Comparison of ENCODE assay signal across 13 mouse cellular contexts in genomic region chr19:10015442-10015841, GRCm38 (mm10). TPM values are rescaled to one million over a fixed set of nuclear protein-coding genes. Genes with fewer than 3 reads are reported as not detected.
A peak's percentile ranks its signal among the peaks of the same experiment; 100 is the strongest.
DNase-seq lines count a peak whose midpoint lies in the region; ATAC-seq and TF ChIP-seq lines count a peak whose summit lies in the region.
"Had no signal": no experiment of that assay in that cellular context is flagged by ENCODE, and none has a peak within 500 bp of the region (broad histone marks: within the 10 kb centered on the region; RNA-seq: fewer than 3 reads in every experiment).

No protein-coding gene starts in this region.

- H3K4me3 ChIP-seq in hindbrain, embryonic 10.5 days, result peak overlapping the region; percentile 27; the same call in 1 of the 2 replicates
- no peak overlapping the region for H3K4me3 ChIP-seq in hindbrain, embryonic 16.5 days (ENCODE audit: low read length)
- H3K4me3 ChIP-seq in intestine, embryonic 15.5 days (replicated peaks), result no peak overlapping the region
- H3K4me3 ChIP-seq in liver, embryonic 14.5 days (ENCODE audit: insufficient read depth in 1 of 2, low read depth in 2 of 2, low read length in 2 of 2), result peak overlapping the region; percentile 81 to 96
- H3K4me3 ChIP-seq: heart, adult 2 months; hindbrain, embryonic 12.5 days; midbrain, embryonic 12.5 days had no signal

- 76% methylated on average over 4 of the region's 4 CpGs for WGBS in hindbrain, embryonic 10.5 days
- WGBS in hindbrain, embryonic 16.5 days, result 67% methylated on average over 4 of the region's 4 CpGs
- 67% methylated on average over 4 of the region's 4 CpGs for WGBS in intestine, embryonic 15.5 days
- WGBS in liver, embryonic 14.5 days (ENCODE audit: insufficient replicate concordance), result 16% methylated on average over 4 of the region's 4 CpGs

- no peak for TF ChIP-seq CTCF in liver, embryonic 14.5 days (IDR thresholded peaks at IDR 0.05; ENCODE audit: low read depth)

- H3K4me1 ChIP-seq in hindbrain, embryonic 10.5 days (replicated peaks), result peaks cover 57% of the 10 kb centered on the region
- H3K4me1 ChIP-seq in hindbrain, embryonic 16.5 days (ENCODE audit: control insufficient read depth, insufficient read depth, low read depth, low read length), result peaks cover 18% of the 10 kb centered on the region
- H3K4me1 ChIP-seq in intestine, embryonic 15.5 days (replicated peaks), result peaks cover 44% of the 10 kb centered on the region
- H3K4me1 ChIP-seq in liver, embryonic 14.5 days (replicated peaks; ENCODE audit: control insufficient read depth in 2 of 2, insufficient read depth in 2 of 2, low read length in 1 of 2), result peaks cover 34 to 60% of the 10 kb centered on the region in 2 experiments

- no peak overlapping the region for H3K9ac ChIP-seq in hindbrain, embryonic 16.5 days (ENCODE audit: low read depth, low read length)
- no peak overlapping the region for H3K9ac ChIP-seq in intestine, embryonic 15.5 days
- H3K9ac ChIP-seq in liver, embryonic 14.5 days (replicated peaks), result peak overlapping the region; percentile 100
- H3K9ac ChIP-seq: hindbrain, embryonic 12.5 days; midbrain, embryonic 12.5 days had no signal

- H3K4me2 ChIP-seq in hindbrain, embryonic 16.5 days (ENCODE audit: low read length), result no peak overlapping the region
- peak overlapping the region; percentile 52 for H3K4me2 ChIP-seq in intestine, embryonic 15.5 days (replicated peaks)
- H3K4me2 ChIP-seq in liver, embryonic 14.5 days (ENCODE audit: low read depth), result peak overlapping the region; percentile 100
- H3K4me2 ChIP-seq: hindbrain, embryonic 12.5 days; midbrain, embryonic 12.5 days had no signal

- H3K36me3 ChIP-seq in hindbrain, embryonic 10.5 days, result no peaks in the 10 kb centered on the region
- no peaks in the 10 kb centered on the region for H3K36me3 ChIP-seq in hindbrain, embryonic 16.5 days (ENCODE audit: control insufficient read depth, insufficient read depth, low read length)
- no peaks in the 10 kb centered on the region for H3K36me3 ChIP-seq in intestine, embryonic 15.5 days
- H3K36me3 ChIP-seq in liver, embryonic 14.5 days (replicated peaks; ENCODE audit: control insufficient read depth, insufficient read depth, low read depth), result peaks cover 20% of the 10 kb centered on the region
- H3K36me3 ChIP-seq: hindbrain, embryonic 12.5 days; midbrain, embryonic 12.5 days had no signal

- no peak for ATAC-seq in hindbrain, embryonic 16.5 days
- no peak for ATAC-seq in intestine, embryonic 15.5 days
- ATAC-seq in liver, embryonic 14.5 days (ENCODE audit: insufficient read depth), result no peak
- ATAC-seq: activated CD4-positive, CD25-positive, alpha-beta regulatory T cell, adult 4 months had no signal

- no peak for DNase-seq in hindbrain, embryonic 10.5 days (ENCODE audit: low spot score)
- DNase-seq in c-Kit-positive CD71-positive TER-119-negative erythroid progenitor cells, embryonic 14.5 days (ENCODE audit: low read depth), result peak; percentile 52
- no peak for DNase-seq in liver, embryonic 14.5 days (ENCODE audit: low read depth in 3 of 3, low spot score in 3 of 3)
- DNase-seq in left cerebral cortex, adult 8-10 months (ENCODE audit: low spot score in 2 of 2), result no peak
- DNase-seq in frontal cortex, postnatal 10 days (ENCODE audit: low spot score in 2 of 2), result no peak
- DNase-seq: cerebellum, postnatal 14 days; heart, adult 2 months; thymus, postnatal 14 days had no signal

- H3K9me3 ChIP-seq in hindbrain, embryonic 10.5 days, result no peaks in the 10 kb centered on the region
- no peaks in the 10 kb centered on the region for H3K9me3 ChIP-seq in hindbrain, embryonic 16.5 days (ENCODE audit: control insufficient read depth, low read length)
- no peaks in the 10 kb centered on the region for H3K9me3 ChIP-seq in intestine, embryonic 15.5 days
- H3K9me3 ChIP-seq in liver, embryonic 14.5 days (ENCODE audit: control insufficient read depth, low read length), result no peaks in the 10 kb centered on the region
- H3K9me3 ChIP-seq: hindbrain, embryonic 12.5 days; midbrain, embryonic 12.5 days had no signal

- peak overlapping the region; percentile 76 for H3K27ac ChIP-seq in hindbrain, embryonic 10.5 days
- H3K27ac ChIP-seq in hindbrain, embryonic 16.5 days (ENCODE audit: low read depth, low read length), result no peak overlapping the region
- H3K27ac ChIP-seq in intestine, embryonic 15.5 days, result no peak overlapping the region
- H3K27ac ChIP-seq in liver, embryonic 14.5 days, result peak overlapping the region; percentile 99
- H3K27ac ChIP-seq: heart, adult 2 months; hindbrain, embryonic 12.5 days; midbrain, embryonic 12.5 days had no signal

- no peak for TF ChIP-seq EP300 in liver, embryonic 14.5 days (IDR thresholded peaks at IDR 0.05; ENCODE audit: low read depth)

- peaks cover 36% of the 10 kb centered on the region for H3K27me3 ChIP-seq in hindbrain, embryonic 10.5 days (ENCODE audit: insufficient read depth, poor library complexity, severe bottlenecking)
- H3K27me3 ChIP-seq in hindbrain, embryonic 16.5 days (replicated peaks; ENCODE audit: control insufficient read depth, insufficient read depth, low read length), result no peaks in the 10 kb centered on the region
- H3K27me3 ChIP-seq in intestine, embryonic 15.5 days (replicated peaks), result no peaks in the 10 kb centered on the region
- H3K27me3 ChIP-seq in liver, embryonic 14.5 days (ENCODE audit: control insufficient read depth, insufficient read depth, low read length), result no peaks in the 10 kb centered on the region

RNA-seq across cellular contexts. Expression of gene Rab3il1, which starts 14.0 kb away (rescaled TPM):
- polyA plus RNA-seq in hindbrain, embryonic 10.5 days (2016; fragmentation: Nextera tagmentation; extraction: Ambion mirVana), result 39.7 and 39.8 TPM in 2 replicates
- 22.1 and 25.6 TPM in 2 replicates for polyA plus RNA-seq in hindbrain, embryonic 16.5 days (2015; fragmentation: Nextera tagmentation; extraction: Ambion mirVana)
- 34.7 and 35.0 TPM in 2 replicates for polyA plus RNA-seq in intestine, embryonic 15.5 days (2015; fragmentation: Nextera tagmentation; extraction: Ambion mirVana)
- polyA plus RNA-seq in liver, embryonic 14.5 days (2012; rRNA removed), result 116 and 122 TPM in 2 replicates
- polyA plus RNA-seq in liver, embryonic 14.5 days (2014; fragmentation: Nextera tagmentation; extraction: Ambion mirVana), result 240 and 255 TPM in 2 replicates
- total RNA-seq in left cerebral cortex, adult 8-10 months (2022), result 10 to 100 TPM in 2 of 4 experiments, 1 to 10 TPM in 2; 9.2 to 12.7 (median 11.1) TPM

RNA-seq across cellular contexts. Expression of gene Best1, which starts 14.0 kb away (rescaled TPM):
- 1.8 TPM in 2 replicates for polyA plus RNA-seq in hindbrain, embryonic 10.5 days (2016; fragmentation: Nextera tagmentation; extraction: Ambion mirVana)
- 2.5 and 3.2 TPM in 2 replicates for polyA plus RNA-seq in hindbrain, embryonic 16.5 days (2015; fragmentation: Nextera tagmentation; extraction: Ambion mirVana)
- polyA plus RNA-seq in intestine, embryonic 15.5 days (2015; fragmentation: Nextera tagmentation; extraction: Ambion mirVana), result 0.50 and 0.58 TPM in 2 replicates
- 0.08 TPM in 1 of 2 replicates, not detected in the other for polyA plus RNA-seq in liver, embryonic 14.5 days (2012; rRNA removed)
- polyA plus RNA-seq in liver, embryonic 14.5 days (2014; fragmentation: Nextera tagmentation; extraction: Ambion mirVana), result 0.09 and 0.10 TPM in 2 replicates
- 1 to 10 TPM; 1.1 to 2.3 (median 1.2) TPM for total RNA-seq in left cerebral cortex, adult 8-10 months (2022)
- polyA plus RNA-seq: activated CD4-positive, CD25-positive, alpha-beta regulatory T cell, adult 4 months had no signal

RNA-seq across cellular contexts. Expression of gene Fads3, which starts 25.9 kb away (rescaled TPM):
- polyA plus RNA-seq in hindbrain, embryonic 10.5 days (2016; fragmentation: Nextera tagmentation; extraction: Ambion mirVana), result 6.7 and 8.1 TPM in 2 replicates
- 39.7 and 42.1 TPM in 2 replicates for polyA plus RNA-seq in hindbrain, embryonic 16.5 days (2015; fragmentation: Nextera tagmentation; extraction: Ambion mirVana)
- polyA plus RNA-seq in intestine, embryonic 15.5 days (2015; fragmentation: Nextera tagmentation; extraction: Ambion mirVana), result 15.1 and 16.3 TPM in 2 replicates
- 8.2 and 8.3 TPM in 2 replicates for polyA plus RNA-seq in liver, embryonic 14.5 days (2012; rRNA removed)
- 4.4 and 5.1 TPM in 2 replicates for polyA plus RNA-seq in liver, embryonic 14.5 days (2014; fragmentation: Nextera tagmentation; extraction: Ambion mirVana)
- 10 to 100 TPM; 25.9 to 28.5 (median 27.1) TPM for total RNA-seq in left cerebral cortex, adult 8-10 months (2022)
- polyA plus RNA-seq: activated CD4-positive, CD25-positive, alpha-beta regulatory T cell, adult 4 months had no signal

RNA-seq across cellular contexts. Expression of gene Fth1, which starts 35.0 kb away (rescaled TPM):
- 1,451 and 1,593 TPM in 2 replicates for polyA plus RNA-seq in hindbrain, embryonic 10.5 days (2016; fragmentation: Nextera tagmentation; extraction: Ambion mirVana)
- polyA plus RNA-seq in hindbrain, embryonic 16.5 days (2015; fragmentation: Nextera tagmentation; extraction: Ambion mirVana), result 1,751 and 1,961 TPM in 2 replicates
- polyA plus RNA-seq in intestine, embryonic 15.5 days (2015; fragmentation: Nextera tagmentation; extraction: Ambion mirVana), result 1,893 and 1,941 TPM in 2 replicates
- 1,645 and 1,653 TPM in 2 replicates for polyA plus RNA-seq in liver, embryonic 14.5 days (2012; rRNA removed)
- 3,787 and 3,976 TPM in 2 replicates for polyA plus RNA-seq in liver, embryonic 14.5 days (2014; fragmentation: Nextera tagmentation; extraction: Ambion mirVana)
- 1,000 to 10,000 TPM; 2,793 to 3,196 (median 2,896) TPM for total RNA-seq in left cerebral cortex, adult 8-10 months (2022)

Comparison
In these comparisons a context has a peak if more than half of its experiments do, and no peak if none do; other contexts are left out.
1. H3K27ac ChIP-seq: peak in hindbrain, embryonic 10.5 days (single experiment) and liver, embryonic 14.5 days (single experiment); none in hindbrain, embryonic 16.5 days (single experiment) and intestine, embryonic 15.5 days (single experiment).
2. H3K4me3 ChIP-seq: peak in hindbrain, embryonic 10.5 days (single experiment) and liver, embryonic 14.5 days (2 of 2); none in hindbrain, embryonic 16.5 days (single experiment) and intestine, embryonic 15.5 days (single experiment).